Mouse (Mus musculus) skeletal muscle tissue, adult 2 months (tissue): ENCODE data around the gene Gm4565.
"Not testable (repeated sequence)": the region's sequence is repeated elsewhere in the genome, so short reads cannot be mapped to it uniquely, and the experiment has no call there.

Experiments
- DNase-seq: peaks from one replicate; pipeline ENCODE4 v3.0.0-alpha.2; 2012; ENCODE audit warnings: low read depth, low spot score

Gene Gm4565

DNA sequence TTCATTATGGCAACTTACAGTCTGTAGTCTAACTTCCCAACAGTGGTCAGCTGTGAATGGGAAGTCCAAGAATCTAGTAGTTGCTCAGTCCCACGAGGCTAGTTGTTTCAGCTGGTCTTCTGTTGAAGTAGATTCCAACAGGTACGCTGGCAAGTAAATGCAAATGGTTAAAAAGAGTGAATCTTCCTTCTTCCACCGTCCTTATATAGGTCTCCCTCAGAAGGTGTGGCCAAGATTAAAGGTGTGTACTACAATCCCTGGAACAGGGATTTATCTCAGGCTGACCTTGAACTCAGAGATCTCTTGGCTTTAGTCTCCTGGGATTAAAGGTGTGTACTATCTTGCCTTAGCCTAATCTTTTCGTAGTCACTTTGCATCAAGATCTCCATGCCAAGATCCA lies at the start of gene Gm4565:
TSS of gene Gm4565 (minus strand) at position 101 of the 400 bp plus-strand sequence.
- not testable (repeated sequence) for DNase-seq

DNA sequence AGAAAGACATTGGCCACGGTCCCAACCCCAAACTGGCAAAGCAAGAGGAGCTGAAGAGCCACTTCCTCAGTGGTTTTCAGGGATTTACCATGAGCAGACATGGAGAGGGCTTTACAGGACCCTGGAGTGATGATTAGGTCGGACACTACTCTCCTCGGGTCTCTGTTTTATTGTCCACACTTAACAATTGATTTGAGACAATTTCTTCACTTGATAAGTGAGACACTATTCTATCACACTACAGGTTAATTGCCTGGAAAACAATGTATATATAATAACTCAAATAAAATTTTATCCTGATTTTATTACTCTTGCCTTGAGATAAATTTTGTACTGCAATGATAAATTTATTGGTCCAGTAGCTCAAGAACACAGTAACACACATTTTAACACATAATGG lies 22.7 kb downstream of the Gm4565 start, which contains the start of gene Gm4201:
TSS of gene Gm4201 (minus strand) at position 101 of the 400 bp plus-strand sequence.
- DNase-seq: not testable (repeated sequence)

DNA sequence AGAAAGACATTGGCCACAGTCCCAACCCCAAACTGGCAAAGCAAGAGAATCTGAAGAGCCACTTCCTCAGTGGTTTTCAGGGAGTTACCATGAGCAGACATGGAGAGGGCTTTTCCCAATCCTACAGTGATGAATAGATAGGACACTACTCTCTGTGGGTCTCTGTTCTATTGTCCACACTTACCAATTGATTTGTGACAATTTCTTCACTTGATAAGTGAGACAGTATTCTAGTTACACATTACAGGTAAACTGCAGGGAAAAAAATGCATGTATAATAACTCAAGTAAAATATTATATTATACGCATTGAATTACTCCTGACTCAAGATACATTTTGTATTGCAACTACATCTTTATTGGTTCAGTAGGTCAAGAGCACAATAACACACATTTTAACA lies 53.1 kb downstream of the Gm4565 start, which contains the start of gene Gm8677:
TSS of gene Gm8677 (minus strand) at position 101 of the 400 bp plus-strand sequence.
- DNase-seq: not testable (repeated sequence)
